Mouse (Mus musculus) embryonic fibroblast, embryonic 13.5 days (primary cell): Measurements from ENCODE around the gene Sgpp2.

Source experiments
- CTCF ChIP-seq: IDR thresholded peaks from 2 replicates; pipeline ENCODE4 v1.5.1; 2011; ENCODE audit warnings: mild to moderate bottlenecking, control low read depth, low read length, moderate library complexity, borderline replicate concordance; ENCODE audit not compliant: insufficient read depth
- POLR2A ChIP-seq: IDR thresholded peaks from 2 replicates; pipeline ENCODE4 v1.6.1; 2011; ENCODE audit warnings: low read depth, mild to moderate bottlenecking, control low read depth, low read length, moderate library complexity

GRCm38 (mm10) chr1:78267519-78267918, 42.6 kb upstream of the Sgpp2 start:
- no peak for TF ChIP-seq POLR2A
- TF ChIP-seq CTCF, result no peak
